Mouse (Mus musculus) layer of hippocampus, adult 9-11 months (tissue): Measurements from ENCODE around the gene Atg7.
"Not testable (repeated sequence)": the region's sequence is repeated elsewhere in the genome, so short reads cannot be mapped to it uniquely, and the experiment has no call there.

Source experiments
- DNase-seq: peaks from one replicate; pipeline ENCODE4 v3.0.0; 2022

Gene Atg7

GRCm38 (mm10) chr6:114642601-114643528, at the start of gene Atg7:
TSS of gene Atg7 (plus strand) at chr6:114643097.
- peak; percentile 90 for DNase-seq

GRCm38 (mm10) chr6:114614076-114614475, 28.8 kb upstream of the Atg7 start:
- peak; percentile 25 for DNase-seq

- not testable (repeated sequence) for DNase-seq
Measured at GRCm38 (mm10) chr6:114633886-114634285, 9.0 kb upstream of the Atg7 start.

- DNase-seq = no peak
Measured at GRCm38 (mm10) chr6:114643716-114644115, 819 bp downstream of the Atg7 start.

DNA sequence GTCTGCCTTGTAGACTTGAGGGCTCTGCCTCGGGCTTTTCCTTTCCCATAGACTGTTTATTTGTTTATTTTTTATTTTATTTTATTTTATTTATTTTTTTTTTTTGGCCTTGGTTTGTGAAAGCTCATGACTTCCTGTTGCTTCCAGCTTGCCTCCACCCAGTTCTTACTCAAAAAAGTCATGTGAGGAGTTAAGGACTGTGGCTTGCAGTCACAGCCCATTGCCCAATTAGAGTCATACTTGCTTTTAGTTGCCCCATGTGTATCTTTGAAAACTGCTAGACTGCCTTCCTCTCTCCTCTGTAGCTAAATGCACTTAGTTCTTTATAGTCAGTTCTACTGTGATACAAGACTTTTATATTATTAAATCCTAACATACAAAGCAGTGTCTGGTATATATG, 1.6 kb downstream of the Atg7 start:
- no peak for DNase-seq

GRCm38 (mm10) chr6:114646201-114646600, 3.3 kb downstream of the Atg7 start:
- no peak for DNase-seq

DNA sequence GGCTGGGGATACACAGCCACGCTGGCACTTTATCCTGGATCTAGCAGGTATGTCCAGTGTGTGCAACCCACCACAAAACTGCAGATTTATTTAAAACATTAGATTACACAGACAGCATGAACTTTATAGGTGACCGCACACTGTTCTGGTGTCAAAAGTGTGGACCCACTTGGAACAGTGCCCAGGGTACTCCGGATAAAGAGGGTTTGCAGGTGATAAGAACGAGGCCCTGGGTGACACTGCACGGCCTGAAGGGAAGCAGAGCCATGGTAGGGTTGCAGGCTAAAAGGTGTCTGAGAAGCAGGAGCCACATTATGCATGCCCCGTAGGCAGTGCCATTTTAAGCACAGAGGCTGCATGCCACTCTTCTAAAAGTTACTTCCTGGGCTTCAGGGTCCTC, 4.1 kb downstream of the Atg7 start:
- DNase-seq = no peak

GRCm38 (mm10) chr6:114648352-114649030, 5.6 kb downstream of the Atg7 start:
- DNase-seq = no peak

GRCm38 (mm10) chr6:114652209-114652608, 9.3 kb downstream of the Atg7 start:
- no peak for DNase-seq

GRCm38 (mm10) chr6:114656826-114657600, 14.1 kb downstream of the Atg7 start:
- no peak for DNase-seq

GRCm38 (mm10) chr6:114657807-114658206, 14.9 kb downstream of the Atg7 start:
- no peak for DNase-seq

DNA sequence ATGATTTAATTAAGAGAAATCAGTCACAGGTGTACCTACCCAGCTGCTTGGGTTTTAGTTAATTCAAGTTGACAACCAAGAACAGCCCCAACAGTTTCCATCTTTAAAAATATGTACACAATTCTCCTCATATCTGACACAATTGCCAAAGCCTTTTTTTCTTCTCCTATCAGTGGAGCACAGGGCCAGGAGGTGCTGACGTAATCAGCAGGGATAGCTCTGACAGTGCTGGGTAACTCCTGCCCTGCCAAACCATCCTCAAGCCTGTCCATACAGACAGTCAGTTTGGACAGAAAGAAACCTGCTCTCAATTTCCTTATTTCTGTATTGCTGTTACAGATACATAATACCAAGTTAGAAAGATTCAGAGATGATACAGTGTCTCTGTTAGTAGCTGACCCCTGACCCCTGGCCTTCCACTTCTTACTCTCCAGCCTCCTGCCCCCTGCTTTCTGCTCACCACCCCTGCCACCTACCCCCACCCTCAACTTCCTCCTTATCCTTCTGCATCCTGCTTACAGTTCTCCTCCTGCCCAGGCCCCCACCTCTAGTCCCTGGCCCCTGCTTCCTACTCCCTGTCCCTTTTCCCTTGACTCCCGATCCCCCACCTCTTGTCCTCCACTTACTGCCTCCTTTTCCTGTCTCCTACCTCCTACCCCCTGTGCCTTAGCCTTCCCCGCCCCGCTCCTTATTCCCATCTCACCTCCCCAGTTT, 16.5 kb downstream of the Atg7 start:
- DNase-seq = no peak

- DNase-seq = no peak
Measured at GRCm38 (mm10) chr6:114659992-114660800, 17.3 kb downstream of the Atg7 start.

DNA sequence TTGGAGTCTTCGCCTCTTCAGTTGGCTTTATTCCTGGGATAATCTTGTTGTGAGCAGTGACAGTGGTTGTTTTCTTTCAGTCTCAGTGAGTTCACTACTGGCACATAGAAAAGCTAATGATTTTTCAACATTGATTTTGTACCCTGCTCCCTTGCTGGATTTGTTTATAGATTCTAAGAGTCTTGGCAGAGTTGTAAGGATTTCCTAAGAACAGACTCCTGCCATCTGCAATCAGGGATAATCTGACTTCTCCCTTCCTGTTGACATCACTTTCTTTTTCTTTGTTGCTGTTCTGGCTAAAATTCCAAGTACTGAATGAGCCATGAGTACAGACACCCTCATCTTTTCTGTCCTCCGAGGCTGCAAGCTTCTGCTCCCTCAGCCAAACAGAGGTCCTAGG, 20.8 kb downstream of the Atg7 start:
- DNase-seq = no peak

GRCm38 (mm10) chr6:114664716-114665115, 21.8 kb downstream of the Atg7 start:
- no peak for DNase-seq

- DNase-seq = no peak
Measured at GRCm38 (mm10) chr6:114667518-114667917, 24.6 kb downstream of the Atg7 start.

GRCm38 (mm10) chr6:114674771-114675170, 31.9 kb downstream of the Atg7 start:
- DNase-seq = no peak

DNA sequence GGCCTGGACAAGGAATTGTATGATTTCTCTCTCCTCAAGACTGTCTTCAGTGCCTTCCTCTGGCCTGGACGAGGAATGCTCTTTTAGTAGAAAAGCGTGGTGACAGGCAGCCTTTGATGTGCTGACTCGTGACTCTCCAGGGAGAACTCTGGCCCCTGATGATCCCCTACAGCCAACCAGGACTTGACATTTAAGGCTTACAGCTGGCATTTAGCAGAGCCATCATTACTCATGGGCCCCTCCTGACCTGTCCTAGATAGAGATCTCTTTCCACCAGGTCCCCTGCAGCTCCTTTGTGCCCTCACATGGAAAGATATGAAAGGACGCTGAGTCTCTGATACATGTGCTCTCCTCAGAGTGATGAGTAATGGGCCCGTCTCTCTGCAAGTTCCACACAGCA, 33.2 kb downstream of the Atg7 start:
- DNase-seq = no peak

DNA sequence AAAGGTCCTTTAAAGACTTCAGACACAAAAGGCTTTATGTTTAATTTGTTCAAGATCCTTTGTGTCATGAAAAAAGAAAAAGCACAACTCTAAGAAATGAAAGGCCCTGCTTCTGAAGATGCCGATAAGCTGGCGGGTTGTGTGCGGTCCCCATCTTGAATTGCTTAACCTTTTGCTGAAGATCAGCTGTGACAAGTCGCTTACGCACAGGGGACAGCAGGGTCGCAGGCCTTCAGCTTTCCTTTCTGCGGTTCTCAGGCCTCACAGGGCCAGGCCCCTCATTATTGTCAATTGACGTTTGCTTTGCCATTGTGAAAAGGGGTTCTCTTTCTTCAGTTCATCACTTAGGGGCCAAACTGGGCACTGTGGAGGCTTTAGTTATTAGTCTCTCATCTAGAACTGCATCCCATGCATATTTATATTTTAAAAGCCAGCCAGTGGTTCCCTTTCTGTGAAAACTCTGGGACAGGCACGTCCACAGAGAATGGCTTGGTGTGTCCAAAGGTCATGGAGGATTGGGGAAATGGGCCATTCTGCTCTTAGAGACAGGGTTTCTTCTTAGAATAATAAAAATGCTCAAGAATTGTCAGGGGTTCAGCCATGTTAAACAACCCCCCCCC, 39.3 kb downstream of the Atg7 start:
- DNase-seq = no peak

DNA sequence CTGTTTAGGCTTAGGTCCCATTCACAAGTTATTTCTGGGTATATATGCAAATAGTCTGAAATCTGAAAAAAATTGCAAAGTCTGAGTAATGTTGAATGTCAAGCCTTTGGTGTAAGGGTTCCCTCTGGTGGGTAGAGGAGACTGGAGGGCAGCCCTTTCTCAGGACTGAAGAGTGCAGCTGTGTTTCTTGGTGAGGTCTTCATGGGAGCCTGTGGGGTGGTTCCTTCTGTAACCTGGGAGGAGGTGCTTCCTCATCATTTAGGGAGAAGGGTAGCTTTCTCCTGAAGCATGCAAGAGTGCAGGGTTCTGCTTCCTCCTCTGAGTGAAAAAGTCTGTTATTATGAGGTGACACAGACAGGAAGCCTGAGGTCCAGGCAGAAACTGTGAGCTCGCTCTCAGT, 40.8 kb downstream of the Atg7 start:
- DNase-seq = no peak

- DNase-seq = no peak
Measured at GRCm38 (mm10) chr6:114684407-114684806, 41.5 kb downstream of the Atg7 start.
